Mouse (Mus musculus) olfactory bulb, adult 2 months (tissue): Measurements from ENCODE around the gene Cox16. TPM values are rescaled to one million over a fixed set of nuclear protein-coding genes. Genes with fewer than 3 reads are reported as not detected.

ENCODE experiments used
- H3K27ac ChIP-seq: fragments of 200-500 bp; 2 replicates; pipeline ENCODE4 v1.5.1; 2012; ENCODE audit warnings: low read depth, low read length; ENCODE audit not compliant: insufficient read depth
- H3K4me1 ChIP-seq: fragments of 200-500 bp; 2 replicates; pipeline ENCODE4 v1.6.1; 2012; ENCODE audit warnings: low read length; ENCODE audit not compliant: control insufficient read depth, insufficient read depth
- H3K4me3 ChIP-seq: fragments of 200-500 bp; 2 replicates; pipeline ENCODE4 v1.5.1; 2012; ENCODE audit warnings: mild to moderate bottlenecking, low read depth, low read length, moderate library complexity; ENCODE audit not compliant: insufficient read depth
- CTCF ChIP-seq: fragments of 200-500 bp; IDR thresholded peaks from 2 replicates; pipeline ENCODE4 v1.5.1; 2012; ENCODE audit warnings: low read depth, mild to moderate bottlenecking, low read length, moderate library complexity; ENCODE audit not compliant: insufficient read depth
- POLR2A ChIP-seq: fragments of 200-500 bp; IDR thresholded peaks from 2 replicates; pipeline ENCODE4 v1.6.1; 2012; ENCODE audit warnings: mild to moderate bottlenecking, low read depth, low read length, moderate library complexity; ENCODE audit not compliant: insufficient read depth
- WGBS: fragments of 180-500 bp; shearing (Covaris S2); methylation state at CpG from one replicate; pipeline ENCODE4 v1.1.7; 2018; 5-methylcytosine and 5-hydroxymethylcytosine counted together
- polyA plus RNA-seq: library from polyadenylated mRNA; stranded (reverse); fragments of >200 nt; gene quantifications from 2 replicates; pipeline ENCODE4 v1.2.4, GENCODE M21; 2012; ENCODE audit warnings: low replicate concordance; ENCODE audit not compliant: missing spikeins, insufficient read depth, insufficient read length

Gene Cox16
- polyA plus RNA-seq, 1 experiment = not detected

DNA sequence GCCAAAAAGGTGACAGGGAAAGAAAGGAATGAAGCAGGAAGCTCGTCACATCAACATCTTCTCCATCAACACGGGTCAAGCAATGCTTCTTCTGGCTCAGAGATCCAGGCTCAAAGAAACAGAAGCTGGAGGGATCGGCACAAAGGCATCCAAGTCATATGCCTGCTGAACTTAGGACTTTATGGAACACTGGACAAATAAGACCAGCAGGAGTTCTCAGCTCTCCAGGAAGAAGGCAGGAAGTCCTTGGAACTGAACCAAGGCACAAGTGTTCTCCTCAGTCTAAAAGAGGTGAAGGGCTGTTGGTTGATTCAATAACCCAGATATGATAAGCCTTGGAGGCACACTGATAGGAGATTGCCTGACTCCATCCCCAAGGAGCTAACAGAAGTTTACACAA is 159.9 kb downstream of the Cox16 start:
- H3K4me3 ChIP-seq = no peak overlapping the region
- TF ChIP-seq CTCF (no peak), POLR2A (no peak)
- H3K27ac ChIP-seq = no peak overlapping the region
- WGBS = 81% methylated on average over 3 of the region's 3 CpGs
- H3K4me1 ChIP-seq = peaks cover 2% of the 10 kb centered on the region; the same call in 1 of the 2 replicates

DNA sequence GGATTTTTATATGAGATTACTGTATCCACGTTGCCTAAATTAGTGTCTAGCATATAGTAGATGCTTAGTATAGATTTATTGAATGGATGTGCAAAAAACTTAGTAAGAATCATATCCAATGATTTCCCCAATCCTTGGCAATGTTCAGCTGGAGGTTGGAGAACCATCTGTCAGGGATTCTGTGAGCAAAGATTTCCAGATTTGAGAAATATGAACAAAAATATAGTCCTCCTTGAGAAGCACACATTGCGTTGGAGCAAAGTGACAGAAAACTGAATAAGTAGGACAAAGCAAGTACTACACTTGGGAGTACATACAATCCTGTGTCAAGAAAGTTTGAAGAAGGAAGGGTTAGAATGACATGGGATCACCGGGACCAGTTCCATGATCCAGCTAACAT is 160.8 kb downstream of the Cox16 start:
- Histone ChIP-seq H3K27ac (no peak overlapping the region), H3K4me1 (peaks cover 2% of the 10 kb centered on the region; the same call in 1 of the 2 replicates), H3K4me3 (no peak overlapping the region)
- no peak for TF ChIP-seq CTCF
- no peak for TF ChIP-seq POLR2A
- 82% methylated on average over 3 of the region's 3 CpGs for WGBS

DNA sequence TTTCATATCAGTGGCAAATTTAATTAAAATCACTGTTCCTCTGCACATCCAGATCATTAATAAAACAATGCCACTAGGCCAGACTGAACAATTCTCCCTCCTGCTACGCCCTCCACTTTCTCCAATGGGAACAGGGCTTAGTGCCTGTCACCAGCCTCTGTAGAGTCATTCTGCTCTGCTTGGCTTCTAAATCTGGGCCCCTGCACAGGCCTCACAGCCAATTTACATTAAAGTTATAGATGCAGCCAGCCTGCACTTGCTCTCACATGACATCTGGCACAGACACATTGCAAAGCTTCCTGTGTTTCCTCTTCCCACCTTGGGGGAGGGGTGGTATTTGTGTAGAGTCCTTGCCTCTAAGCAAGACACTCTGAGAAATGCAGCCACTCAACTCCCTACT is 163.9 kb downstream of the Cox16 start:
- TF ChIP-seq CTCF = no peak
- no peak for TF ChIP-seq POLR2A
- Histone ChIP-seq H3K4me3 (no peak overlapping the region), H3K4me1 (peaks cover 2% of the 10 kb centered on the region; the same call in 1 of the 2 replicates), H3K27ac (no peak overlapping the region)
- 70% methylated on average over 1 of the region's 1 CpGs for WGBS

DNA sequence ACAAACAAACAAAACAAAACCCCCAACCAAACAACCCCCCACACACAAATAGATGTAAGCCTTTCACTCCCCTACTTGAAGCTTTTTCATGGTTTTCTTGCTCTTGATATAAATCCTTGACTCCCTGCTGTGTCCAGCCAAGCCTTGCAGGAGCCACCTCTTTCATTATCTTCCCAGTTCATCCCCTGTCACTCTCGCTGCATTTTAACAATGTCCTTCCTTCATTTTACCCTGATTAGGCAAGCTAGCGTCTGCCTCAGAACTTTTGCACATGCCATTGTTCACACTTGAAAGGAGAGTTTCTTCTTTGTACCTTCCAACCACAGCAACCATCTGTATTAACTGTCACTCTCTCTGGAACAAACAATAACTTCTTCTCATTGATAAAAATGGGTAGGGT is 167.1 kb downstream of the Cox16 start:
- peaks cover 2% of the 10 kb centered on the region; the same call in 1 of the 2 replicates for H3K4me1 ChIP-seq
- H3K4me3 ChIP-seq = no peak overlapping the region
- TF ChIP-seq POLR2A = no peak
- no peak for TF ChIP-seq CTCF
- 35% methylated on average over 2 of the region's 2 CpGs for WGBS
- no peak overlapping the region for H3K27ac ChIP-seq

DNA sequence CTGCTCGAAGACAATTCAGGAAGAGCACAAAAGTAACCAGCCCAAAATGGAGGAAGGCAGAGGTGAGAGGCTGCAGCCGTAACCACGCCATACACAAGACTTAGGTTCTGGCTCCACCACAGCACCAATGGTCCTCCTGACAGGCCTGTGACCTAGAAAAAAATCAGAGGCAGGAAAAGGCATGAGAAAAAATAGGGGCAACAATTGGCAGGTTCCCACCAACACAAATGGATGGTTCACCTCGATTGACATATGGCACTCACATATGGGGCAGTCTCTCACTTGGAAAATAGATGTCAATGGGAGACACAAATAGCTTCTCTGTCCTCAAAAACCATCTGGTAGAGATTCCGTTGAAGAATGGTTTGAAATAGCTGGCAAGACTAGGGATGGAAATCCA is 169.0 kb downstream of the Cox16 start:
- Histone ChIP-seq H3K27ac (no peak overlapping the region), H3K4me1 (peaks cover 2% of the 10 kb centered on the region; the same call in 1 of the 2 replicates), H3K4me3 (no peak overlapping the region)
- 91% methylated on average over 5 of the region's 5 CpGs for WGBS
- TF ChIP-seq CTCF (no peak), POLR2A (no peak)

Other genes with a start within 250 kb of the Cox16 start
- gene Slc8a3, start 151.9 kb downstream of the Cox16 start, polyA plus RNA-seq = not detected in 2 replicates
- gene Gm4787, start 105.7 kb downstream of the Cox16 start, polyA plus RNA-seq = not detected in 2 replicates
- gene Adam4, start 63.2 kb downstream of the Cox16 start, polyA plus RNA-seq = not detected in 2 replicates
- not detected in 2 replicates for gene Gm20498, start 47.8 kb upstream of the Cox16 start, polyA plus RNA-seq
- not detected in 2 replicates for gene Synj2bp, start 47.8 kb upstream of the Cox16 start, polyA plus RNA-seq
- gene Adam21, start 83.3 kb upstream of the Cox16 start, polyA plus RNA-seq = not detected in 2 replicates
- gene Med6, start 109.9 kb upstream of the Cox16 start, polyA plus RNA-seq = not detected in 2 replicates
- not detected in 2 replicates for gene Ttc9, start 146.1 kb upstream of the Cox16 start, polyA plus RNA-seq